Mouse (Mus musculus): ENCODE data around the gene Gabpb2. TPM values are rescaled to one million over a fixed set of nuclear protein-coding genes. Genes with fewer than 3 reads are reported as not detected.
A peak's percentile ranks its signal among the peaks of the same experiment; 100 is the strongest.

The Gabpb2 gene
- polyA plus RNA-seq, 2 experiments: 5.1 to 14.3 TPM

- 84% methylated on average over 6 of the region's 6 CpGs for WGBS (ENCODE audit: insufficient replicate concordance)
- no peak overlapping the region for H3K4me3 ChIP-seq (ENCODE audit: insufficient read depth in 1 of 2, low read depth in 2 of 2, low read length in 2 of 2)
- H3K9me3 ChIP-seq (ENCODE audit: control insufficient read depth, low read length): no peaks in the 10 kb centered on the region
- no peak overlapping the region for H3K27ac ChIP-seq
- H3K36me3 ChIP-seq (replicated peaks; ENCODE audit: control insufficient read depth, insufficient read depth, low read depth): no peaks in the 10 kb centered on the region
- DNase-seq (ENCODE audit: low read depth in 3 of 3, low spot score in 3 of 3) (no peak), ATAC-seq (ENCODE audit: insufficient read depth) (no peak)
- peaks cover 7 to 12% of the 10 kb centered on the region in 2 experiments; a peak in 3 of 4 replicates for H3K4me1 ChIP-seq (replicated peaks; ENCODE audit: control insufficient read depth in 2 of 2, insufficient read depth in 2 of 2, low read length in 1 of 2)
- no peak for TF ChIP-seq EP300 (IDR thresholded peaks at IDR 0.05; ENCODE audit: low read depth)
- H3K9ac ChIP-seq (replicated peaks): no peak overlapping the region
- peak overlapping the region; percentile 33 for H3K4me2 ChIP-seq (ENCODE audit: low read depth)
- H3K27me3 ChIP-seq (ENCODE audit: control insufficient read depth, insufficient read depth, low read length): no peaks in the 10 kb centered on the region
Measured at GRCm38 (mm10) chr3:95140795-95141194, 76.9 kb downstream of the Gabpb2 start.

DNA sequence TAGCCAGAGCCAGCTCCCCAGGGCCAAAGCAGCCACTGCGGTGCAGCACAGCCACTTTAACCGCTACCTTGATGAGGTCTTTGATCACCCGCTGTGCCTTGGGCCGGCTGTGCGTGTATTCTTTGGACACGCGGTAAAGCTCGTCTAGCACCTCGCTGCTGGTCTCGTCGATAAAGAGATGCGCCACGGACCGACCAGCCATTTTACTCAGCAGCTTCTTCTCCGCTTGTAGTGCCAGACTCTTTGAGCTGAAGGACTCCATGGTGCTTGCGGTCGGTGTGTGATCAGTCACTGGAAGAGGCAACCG lies 77.5 kb downstream of the Gabpb2 start:
- no peaks in the 10 kb centered on the region for H3K9me3 ChIP-seq (ENCODE audit: control insufficient read depth, low read length)
- H3K27ac ChIP-seq: no peak overlapping the region
- 0 out of 4 replicates have a peak overlapping the region, but pooled peaks of 1 of the 2 experiments have one; percentile 4 for H3K4me3 ChIP-seq (ENCODE audit: insufficient read depth in 1 of 2, low read depth in 2 of 2, low read length in 2 of 2)
- peaks cover 8 to 16% of the 10 kb centered on the region in 2 experiments for H3K4me1 ChIP-seq (replicated peaks; ENCODE audit: control insufficient read depth in 2 of 2, insufficient read depth in 2 of 2, low read length in 1 of 2)
- no peak for DNase-seq (ENCODE audit: low read depth in 3 of 3, low spot score in 3 of 3)
- 68% methylated on average over 18 of the region's 18 CpGs for WGBS (ENCODE audit: insufficient replicate concordance)
- H3K27me3 ChIP-seq (ENCODE audit: control insufficient read depth, insufficient read depth, low read length): no peaks in the 10 kb centered on the region
- H3K4me2 ChIP-seq (ENCODE audit: low read depth): peak overlapping the region; percentile 33
- no peaks in the 10 kb centered on the region for H3K36me3 ChIP-seq (replicated peaks; ENCODE audit: control insufficient read depth, insufficient read depth, low read depth)
- ATAC-seq (ENCODE audit: insufficient read depth): no peak
- no peak for TF ChIP-seq EP300 (IDR thresholded peaks at IDR 0.05; ENCODE audit: low read depth)
- TF ChIP-seq CTCF (IDR thresholded peaks at IDR 0.05; ENCODE audit: low read depth): no peak
- no peak overlapping the region for H3K9ac ChIP-seq (replicated peaks)

GRCm38 (mm10) chr3:95139586-95140288 lies 78.0 kb downstream of the Gabpb2 start:
- TF ChIP-seq CTCF (IDR thresholded peaks at IDR 0.05; ENCODE audit: low read depth): 0 out of 2 replicates have a peak, but pooled peaks have one; percentile 19
- TF ChIP-seq EP300 (IDR thresholded peaks at IDR 0.05; ENCODE audit: low read depth): no peak
- ATAC-seq (ENCODE audit: insufficient read depth): no peak
- Histone ChIP-seq H3K4me1 (replicated peaks; ENCODE audit: control insufficient read depth in 2 of 2, insufficient read depth in 2 of 2, low read length in 1 of 2) (peaks cover 13 to 20% of the 10 kb centered on the region in 2 experiments), H3K9ac (replicated peaks) (no peak overlapping the region), H3K4me3 (ENCODE audit: insufficient read depth in 1 of 2, low read depth in 2 of 2, low read length in 2 of 2) (no peak overlapping the region), H3K27ac (no peak overlapping the region), H3K36me3 (replicated peaks; ENCODE audit: control insufficient read depth, insufficient read depth, low read depth) (no peaks in the 10 kb centered on the region), H3K9me3 (ENCODE audit: control insufficient read depth, low read length) (no peaks in the 10 kb centered on the region), H3K27me3 (ENCODE audit: control insufficient read depth, insufficient read depth, low read length) (no peaks in the 10 kb centered on the region), H3K4me2 (ENCODE audit: low read depth) (peak overlapping the region; percentile 33)
- 65% methylated on average over 25 of the region's 25 CpGs for WGBS (ENCODE audit: insufficient replicate concordance)
- no peak for DNase-seq (ENCODE audit: low read depth in 3 of 3, low spot score in 3 of 3)

DNA sequence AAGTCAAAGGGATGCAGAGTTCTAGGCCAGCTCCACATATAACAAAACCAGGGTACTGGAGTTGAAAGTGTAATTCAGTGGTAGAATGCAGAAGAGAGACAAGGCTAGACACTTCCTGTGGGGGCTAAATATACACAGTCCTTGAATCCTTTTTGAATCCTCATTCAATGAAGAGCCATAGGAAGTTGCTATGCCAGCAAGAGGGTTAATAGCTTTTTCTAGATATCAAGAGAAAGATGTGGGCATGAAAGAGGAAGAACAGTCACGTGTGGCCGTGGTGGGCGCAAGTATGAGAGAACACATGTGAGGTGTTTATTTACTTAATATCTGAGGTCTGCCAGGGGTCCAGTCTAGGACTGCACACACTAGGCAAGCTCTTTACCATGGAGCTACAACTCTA lies 81.4 kb downstream of the Gabpb2 start:
- TF ChIP-seq EP300 (IDR thresholded peaks at IDR 0.05; ENCODE audit: low read depth) (no peak), CTCF (IDR thresholded peaks at IDR 0.05; ENCODE audit: low read depth) (no peak)
- no peaks in the 10 kb centered on the region for H3K9me3 ChIP-seq (ENCODE audit: control insufficient read depth, low read length)
- no peak overlapping the region for H3K27ac ChIP-seq
- H3K4me1 ChIP-seq (replicated peaks; ENCODE audit: control insufficient read depth in 2 of 2, insufficient read depth in 2 of 2, low read length in 1 of 2): peaks cover 10 to 18% of the 10 kb centered on the region in 2 experiments
- H3K4me2 ChIP-seq (ENCODE audit: low read depth): no peak overlapping the region
- no peak for ATAC-seq (ENCODE audit: insufficient read depth)
- no peak for DNase-seq (ENCODE audit: low read depth in 3 of 3, low spot score in 3 of 3)
- no peaks in the 10 kb centered on the region for H3K27me3 ChIP-seq (ENCODE audit: control insufficient read depth, insufficient read depth, low read length)
- H3K9ac ChIP-seq (replicated peaks): no peak overlapping the region
- H3K36me3 ChIP-seq (replicated peaks; ENCODE audit: control insufficient read depth, insufficient read depth, low read depth): no peaks in the 10 kb centered on the region
- WGBS (ENCODE audit: insufficient replicate concordance): 60% methylated on average over 3 of the region's 3 CpGs
- H3K4me3 ChIP-seq (ENCODE audit: insufficient read depth in 1 of 2, low read depth in 2 of 2, low read length in 2 of 2): no peak overlapping the region

GRCm38 (mm10) chr3:95135433-95136052 lies 82.2 kb downstream of the Gabpb2 start:
- Histone ChIP-seq H3K4me2 (ENCODE audit: low read depth) (peak overlapping the region; percentile 80), H3K36me3 (replicated peaks; ENCODE audit: control insufficient read depth, insufficient read depth, low read depth) (no peaks in the 10 kb centered on the region), H3K27me3 (ENCODE audit: control insufficient read depth, insufficient read depth, low read length) (no peaks in the 10 kb centered on the region), H3K4me3 (ENCODE audit: insufficient read depth in 1 of 2, low read depth in 2 of 2, low read length in 2 of 2) (peak overlapping the region in 1 of 2 experiments; percentile 59; a peak in 2 of 4 replicates), H3K27ac (peak overlapping the region; percentile 54), H3K9ac (replicated peaks) (peak overlapping the region; percentile 63; the same call in 1 of the 2 replicates), H3K9me3 (ENCODE audit: control insufficient read depth, low read length) (no peaks in the 10 kb centered on the region), H3K4me1 (replicated peaks; ENCODE audit: control insufficient read depth in 2 of 2, insufficient read depth in 2 of 2, low read length in 1 of 2) (peaks cover 10 to 18% of the 10 kb centered on the region in 2 experiments)
- DNase-seq (ENCODE audit: low read depth in 3 of 3, low spot score in 3 of 3) (no peak), ATAC-seq (ENCODE audit: insufficient read depth) (no peak)
- TF ChIP-seq CTCF (IDR thresholded peaks at IDR 0.05; ENCODE audit: low read depth): no peak
- TF ChIP-seq EP300 (IDR thresholded peaks at IDR 0.05; ENCODE audit: low read depth): no peak
- WGBS (ENCODE audit: insufficient replicate concordance): 24% methylated on average over 7 of the region's 7 CpGs

All from liver, embryonic 14.5 days (tissue).